Mouse (Mus musculus): ENCODE results near the gene Tmem192.

GRCm38 (mm10) chr8:64946820-64947697, at the start of gene Tmem192:
- TF ChIP-seq CTCF (IDR thresholded peaks at IDR 0.05; ENCODE audit: extremely low read depth, insufficient read depth, low read length) (no peak), POLR2A (IDR thresholded peaks at IDR 0.05; ENCODE audit: extremely low read depth, insufficient read depth, low read length) (no peak; the same call in 1 of the 2 replicates)

Measured in cortical plate, adult 2 months (tissue).